Mouse (Mus musculus) lung, embryonic 14.5 days (tissue): Measurements from ENCODE around the gene Ttll5. TPM values are rescaled to one million over a fixed set of nuclear protein-coding genes. Genes with fewer than 3 reads are reported as not detected.

ENCODE experiments used
- ATAC-seq: fragments of 200-750 bp; cut with Nextera tagmentation; 2 replicates; pipeline ENCODE4 v1.8.0; 2017; ENCODE audit warnings: mild to moderate bottlenecking, moderate TSS enrichment, moderate library complexity; ENCODE audit not compliant: insufficient read depth
- DNase-seq: peaks from one replicate; pipeline ENCODE4 v3.0.0-alpha.2; 2015
- H3K27ac ChIP-seq: fragments of 300-500 bp; sonication (generic); 2 replicates; pipeline ENCODE4 v1.5.1; 2014; ENCODE audit warnings: low read depth, mild to moderate bottlenecking, moderate library complexity
- H3K27me3 ChIP-seq: fragments of 300-500 bp; sonication (generic); 2 replicates; pipeline ENCODE4 v1.6.1; 2014; ENCODE audit warnings: low read length, control low read depth; ENCODE audit not compliant: insufficient read depth
- H3K36me3 ChIP-seq: fragments of 300-500 bp; sonication (generic); 2 replicates; pipeline ENCODE4 v1.6.1; 2014; ENCODE audit warnings: control low read depth; ENCODE audit not compliant: insufficient read depth
- H3K4me1 ChIP-seq: fragments of 300-500 bp; sonication (generic); 2 replicates; pipeline ENCODE4 v1.6.1; 2014; ENCODE audit warnings: antibody characterized with exemption, control low read depth; ENCODE audit not compliant: insufficient read depth
- H3K4me2 ChIP-seq: fragments of 300-500 bp; sonication (generic); 2 replicates; pipeline ENCODE4 v1.6.1; 2014; ENCODE audit warnings: mild to moderate bottlenecking
- H3K4me3 ChIP-seq: fragments of 300-500 bp; sonication (generic); 2 replicates; pipeline ENCODE4 v1.5.1; 2014; ENCODE audit warnings: low read depth, low read length
- H3K9ac ChIP-seq: fragments of 300-500 bp; sonication (generic); 2 replicates; pipeline ENCODE4 v1.6.1; 2014
- H3K9me3 ChIP-seq: fragments of 300-500 bp; sonication (generic); 2 replicates; pipeline ENCODE4 v1.6.1; 2016; ENCODE audit warnings: low read depth, low read length, control low read depth
- CTCF ChIP-seq: IDR thresholded peaks from 2 replicates; pipeline ENCODE4 v1.5.1; 2016; ENCODE audit warnings: antibody characterized with exemption, low read depth
- WGBS: fragments of 180-500 bp; shearing (Covaris S2); extraction: QIAGEN DNeasy Blood & Tissue Kit; methylation state at CpG from one replicate; pipeline ENCODE4 v1.1.7; 2014; 5-methylcytosine and 5-hydroxymethylcytosine counted together
- polyA plus RNA-seq: library from polyadenylated mRNA; unstranded; fragments of >200 nt; fragmentation: Nextera tagmentation; extraction: Ambion mirVana; gene quantifications from 2 replicates; pipeline ENCODE4 v1.2.1, GENCODE M21; 2014

The Ttll5 gene
- polyA plus RNA-seq, 1 experiment from 2014 or later: 21.3 TPM

DNA sequence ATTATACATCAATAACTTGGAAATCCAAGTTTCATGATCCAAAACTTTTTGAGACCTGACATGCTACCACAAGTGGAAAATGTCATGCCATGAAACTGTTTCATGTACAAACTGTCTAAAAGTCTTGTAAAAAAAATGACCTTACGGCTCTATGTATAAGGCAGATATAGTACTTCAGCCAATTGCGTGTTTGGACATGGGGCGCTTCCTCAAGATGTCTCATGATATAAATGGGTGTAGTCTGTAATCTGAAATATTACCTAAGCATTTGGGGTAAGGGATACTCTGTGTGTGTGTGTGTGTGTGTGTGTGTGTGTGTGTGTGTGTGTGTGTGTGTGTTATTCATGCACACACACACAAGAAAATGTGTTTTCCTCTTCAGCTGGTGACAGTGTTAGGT lies 180.2 kb downstream of the Ttll5 start:
- DNase-seq: no peak
- Histone ChIP-seq H3K36me3 (no peaks in the 10 kb centered on the region), H3K4me2 (no peak overlapping the region), H3K27ac (no peak overlapping the region), H3K4me3 (no peak overlapping the region), H3K9ac (no peak overlapping the region), H3K9me3 (no peaks in the 10 kb centered on the region), H3K4me1 (peaks cover 32% of the 10 kb centered on the region), H3K27me3 (no peaks in the 10 kb centered on the region)
- TF ChIP-seq CTCF: no peak
- WGBS: 92% methylated on average over 3 of the region's 3 CpGs
- no peak for ATAC-seq

DNA sequence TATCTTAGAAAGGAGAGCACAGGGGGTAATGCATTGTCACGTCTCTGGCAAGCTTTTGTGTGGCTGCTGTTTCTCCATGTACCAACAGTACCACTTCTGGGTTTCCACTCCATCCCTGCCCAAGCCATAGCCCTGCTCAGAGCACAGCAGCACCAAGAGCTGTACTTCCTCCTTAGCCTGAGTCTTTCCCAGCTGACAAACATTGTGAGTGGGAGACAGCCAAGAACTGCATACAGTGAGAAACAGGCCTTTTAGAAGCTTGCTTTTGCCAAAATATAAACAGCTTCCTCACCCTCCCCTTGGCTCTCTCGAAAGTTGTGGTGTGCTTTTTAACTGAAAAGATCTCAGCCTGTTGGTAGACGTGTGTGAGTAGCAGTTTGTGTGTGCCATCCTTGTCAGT lies 182.9 kb downstream of the Ttll5 start:
- Histone ChIP-seq H3K27ac (peak overlapping the region; percentile 61; the same call in 1 of the 2 replicates), H3K4me1 (peaks cover 16% of the 10 kb centered on the region), H3K4me2 (no peak overlapping the region), H3K4me3 (no peak overlapping the region), H3K9me3 (no peaks in the 10 kb centered on the region), H3K36me3 (no peaks in the 10 kb centered on the region), H3K9ac (peak overlapping the region; percentile 7; the same call in 1 of the 2 replicates), H3K27me3 (no peaks in the 10 kb centered on the region)
- DNase-seq (peak; percentile 50), ATAC-seq (no peak)
- TF ChIP-seq CTCF: no peak
- WGBS: 42% methylated on average over 3 of the region's 3 CpGs

DNA sequence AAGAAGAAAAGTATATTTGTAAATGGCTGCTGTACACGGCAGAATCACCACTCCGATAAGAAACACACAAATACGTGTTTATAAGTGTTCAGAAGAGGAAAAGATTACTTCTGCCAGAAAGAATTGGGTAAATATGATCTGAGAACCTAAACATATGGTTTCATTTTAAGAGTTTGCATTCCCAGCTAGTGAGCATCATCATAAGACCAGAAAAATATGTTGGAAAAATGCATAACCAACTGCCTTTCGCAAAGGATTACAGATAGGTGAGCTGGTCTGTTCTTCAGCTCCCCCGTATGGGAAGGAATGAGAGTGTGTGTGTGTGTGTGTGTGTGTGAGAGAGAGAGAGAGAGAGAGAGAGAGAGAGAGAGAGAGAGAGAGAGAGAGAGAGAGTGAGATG lies 186.2 kb downstream of the Ttll5 start:
- ATAC-seq (no peak), DNase-seq (no peak)
- no peak overlapping the region for H3K4me3 ChIP-seq
- H3K4me2 ChIP-seq: no peak overlapping the region
- no peaks in the 10 kb centered on the region for H3K27me3 ChIP-seq
- H3K36me3 ChIP-seq: 0 out of 2 replicates have a peak, but pooled peaks cover 7% of the 10 kb centered on the region
- no peak overlapping the region for H3K9ac ChIP-seq
- TF ChIP-seq CTCF: no peak
- H3K9me3 ChIP-seq: no peaks in the 10 kb centered on the region
- no peak overlapping the region for H3K27ac ChIP-seq
- WGBS: 70% methylated on average over 5 of the region's 5 CpGs
- peaks cover 12% of the 10 kb centered on the region for H3K4me1 ChIP-seq

GRCm38 (mm10) chr12:86012195-86012594 lies 187.7 kb downstream of the Ttll5 start:
- TF ChIP-seq CTCF: no peak
- Histone ChIP-seq H3K4me3 (no peak overlapping the region), H3K27ac (no peak overlapping the region), H3K9ac (no peak overlapping the region), H3K4me2 (no peak overlapping the region), H3K9me3 (no peaks in the 10 kb centered on the region), H3K4me1 (peaks cover 9% of the 10 kb centered on the region), H3K36me3 (0 out of 2 replicates have a peak, but pooled peaks cover 7% of the 10 kb centered on the region), H3K27me3 (no peaks in the 10 kb centered on the region)
- WGBS: 63% methylated on average over 2 of the region's 2 CpGs
- ATAC-seq (no peak), DNase-seq (no peak)

GRCm38 (mm10) chr12:86014174-86014573 lies 189.7 kb downstream of the Ttll5 start:
- TF ChIP-seq CTCF: no peak
- ATAC-seq: no peak
- WGBS: 80% methylated on average over 2 of the region's 2 CpGs

DNA sequence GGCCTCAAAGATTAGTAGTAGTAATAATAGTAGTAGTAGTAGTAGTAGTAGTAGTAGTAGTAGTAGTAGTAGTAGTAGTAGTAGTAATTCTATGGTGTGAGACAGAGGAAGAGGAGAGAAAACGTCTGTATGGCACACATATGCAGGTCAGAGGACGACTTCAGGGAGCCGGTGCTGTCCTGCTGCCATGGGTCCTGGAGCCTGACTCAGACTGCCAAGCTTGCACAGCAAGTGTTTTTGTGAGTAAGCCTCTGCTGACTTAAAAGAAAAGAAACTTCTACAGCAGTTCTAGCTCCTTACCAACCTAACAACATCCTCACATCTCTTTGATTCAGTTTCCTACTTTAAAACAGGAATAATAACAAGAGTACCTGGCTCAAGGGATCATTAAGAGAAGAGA lies 190.2 kb downstream of the Ttll5 start:
- DNase-seq (no peak), ATAC-seq (no peak)
- no peaks in the 10 kb centered on the region for H3K4me1 ChIP-seq
- 75% methylated on average over 3 of the region's 3 CpGs for WGBS
- no peak overlapping the region for H3K27ac ChIP-seq
- no peaks in the 10 kb centered on the region for H3K9me3 ChIP-seq
- 0 out of 2 replicates have a peak, but pooled peaks cover 7% of the 10 kb centered on the region for H3K36me3 ChIP-seq
- H3K4me3 ChIP-seq: no peak overlapping the region
- H3K4me2 ChIP-seq: no peak overlapping the region
- H3K9ac ChIP-seq: no peak overlapping the region
- TF ChIP-seq CTCF: no peak
- no peaks in the 10 kb centered on the region for H3K27me3 ChIP-seq

More at GRCm38 (mm10) chr12:86014174-86014573, 189.7 kb downstream of the Ttll5 start:
- Histone ChIP-seq H3K27me3 (no peaks in the 10 kb centered on the region), H3K4me2 (no peak overlapping the region), H3K4me1 (no peaks in the 10 kb centered on the region), H3K9me3 (no peaks in the 10 kb centered on the region), H3K36me3 (0 out of 2 replicates have a peak, but pooled peaks cover 7% of the 10 kb centered on the region), H3K27ac (no peak overlapping the region), H3K4me3 (no peak overlapping the region), H3K9ac (no peak overlapping the region)
- no peak for DNase-seq

DNA sequence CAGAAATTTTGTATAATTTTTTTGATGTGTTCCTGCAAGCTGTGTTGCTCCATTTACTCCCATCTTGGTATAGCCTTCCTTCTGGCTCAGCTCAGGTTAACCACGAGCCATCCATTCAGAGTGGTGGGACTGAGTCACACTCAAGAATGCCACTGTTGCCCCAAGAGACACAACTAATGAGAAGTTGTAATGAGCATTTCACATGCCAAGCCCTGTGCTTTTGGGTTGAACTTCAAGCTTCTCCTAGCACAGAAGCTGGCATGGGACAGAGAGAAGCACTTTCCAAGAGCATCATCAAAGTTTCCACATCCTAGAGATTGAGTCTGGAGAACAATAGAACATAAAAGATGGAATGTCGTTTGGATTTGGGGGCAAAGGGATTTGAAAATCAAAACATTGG lies 190.7 kb downstream of the Ttll5 start:
- DNase-seq: no peak
- Histone ChIP-seq H3K9me3 (no peaks in the 10 kb centered on the region), H3K4me2 (no peak overlapping the region), H3K36me3 (0 out of 2 replicates have a peak, but pooled peaks cover 7% of the 10 kb centered on the region), H3K9ac (no peak overlapping the region), H3K4me1 (no peaks in the 10 kb centered on the region), H3K27me3 (no peaks in the 10 kb centered on the region), H3K4me3 (no peak overlapping the region), H3K27ac (no peak overlapping the region)
- 77% methylated on average over 2 of the region's 2 CpGs for WGBS
- TF ChIP-seq CTCF: no peak
- no peak for ATAC-seq
